Mouse (Mus musculus): ENCODE results near the gene Gzmm. TPM values are rescaled to one million over a fixed set of nuclear protein-coding genes. Genes with fewer than 3 reads are reported as not detected.
A peak's percentile ranks its signal among the peaks of the same experiment; 100 is the strongest.

The Gzmm gene
- total RNA-seq (2021) = 1 to 10 TPM; 4.0 to 4.4 TPM
- long read RNA-seq, experiment 1, partial matches to known transcripts = 0 of 1 reads
- long read RNA-seq, experiment 1, other reads (novel, unspliced or antisense) = 1 of 1 reads
- long read RNA-seq, experiment 2, partial matches to known transcripts = 0 of 3 reads
- long read RNA-seq, experiment 2, other reads (novel, unspliced or antisense) = 3 of 3 reads

- no peak for DNase-seq
Observed at GRCm38 (mm10) chr10:79688720-79689119, at the start of gene Gzmm. Gzmm (plus strand) TSS chr10:79689020.

- DNase-seq = peak; percentile 89
Observed at GRCm38 (mm10) chr10:79645711-79646110, 43.1 kb upstream of the Gzmm start, which contains the start of gene Odf3l2. Odf3l2 (minus strand) TSS chr10:79645738.

GRCm38 (mm10) chr10:79649070-79649751 is 39.6 kb upstream of the Gzmm start:
- peak; percentile 53 for DNase-seq

DNA sequence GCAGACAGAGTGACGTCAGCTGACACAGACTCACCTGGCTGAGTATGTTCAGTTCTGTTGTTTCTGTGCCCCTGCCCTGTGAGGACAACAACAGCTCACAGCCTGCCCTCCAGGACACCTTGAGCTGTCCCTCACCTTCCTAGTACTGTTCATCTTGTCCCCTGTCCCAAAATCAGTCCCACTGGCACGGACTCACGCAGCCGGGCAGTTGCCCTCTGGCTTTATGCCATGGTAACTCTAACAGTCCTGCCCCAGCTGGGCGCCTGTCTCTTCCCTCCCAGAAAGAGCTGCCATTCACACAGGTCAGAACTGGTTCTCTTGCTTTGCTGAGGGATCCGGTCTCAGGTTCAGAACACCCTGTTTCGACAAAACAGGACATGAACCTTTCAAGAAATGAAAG is 36.0 kb upstream of the Gzmm start:
- peak; percentile 72 for DNase-seq

- DNase-seq = no peak
Observed at GRCm38 (mm10) chr10:79654946-79655395, 33.8 kb upstream of the Gzmm start.

DNA sequence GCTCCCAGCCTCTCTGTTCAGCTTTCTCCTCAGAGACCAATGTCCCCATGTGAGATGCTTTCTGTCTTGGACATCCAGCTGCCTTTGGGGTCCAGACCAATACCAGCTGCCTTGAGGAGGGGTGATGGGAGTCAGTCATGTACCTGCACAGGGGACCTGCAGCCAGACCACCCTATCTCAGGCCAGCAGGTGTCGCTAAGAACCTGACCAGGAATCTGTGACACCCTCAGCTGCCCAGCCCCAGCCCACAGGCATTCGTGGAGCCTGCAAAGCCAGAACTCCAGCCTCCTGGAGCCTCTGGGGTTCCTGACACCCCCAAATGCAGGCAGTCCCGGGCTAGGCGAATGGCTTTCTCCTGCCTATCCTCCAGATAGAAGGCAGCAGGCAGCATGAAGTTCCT is 30.0 kb upstream of the Gzmm start:
- DNase-seq = no peak

- DNase-seq = no peak
Observed at GRCm38 (mm10) chr10:79660298-79660697, 28.5 kb upstream of the Gzmm start.

DNA sequence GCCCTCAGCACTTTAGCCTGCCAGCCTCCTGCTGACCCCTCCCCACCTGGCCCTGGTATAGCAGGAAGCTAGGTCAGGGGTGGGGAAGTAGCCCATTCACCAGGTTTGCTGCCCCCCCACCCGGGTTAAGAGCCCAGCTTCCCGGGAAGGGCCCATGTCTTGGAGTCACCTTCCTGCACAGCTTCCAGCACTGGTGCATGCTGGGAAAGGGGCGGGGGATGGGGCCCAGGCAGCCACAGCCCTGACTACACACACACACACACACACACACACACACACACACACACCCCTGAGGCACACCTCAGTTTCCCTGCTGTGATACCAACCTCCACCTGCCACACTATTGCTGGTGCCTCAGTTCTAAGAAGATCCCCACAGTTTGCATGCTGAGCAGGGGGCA is 27.0 kb upstream of the Gzmm start:
- no peak for DNase-seq

DNA sequence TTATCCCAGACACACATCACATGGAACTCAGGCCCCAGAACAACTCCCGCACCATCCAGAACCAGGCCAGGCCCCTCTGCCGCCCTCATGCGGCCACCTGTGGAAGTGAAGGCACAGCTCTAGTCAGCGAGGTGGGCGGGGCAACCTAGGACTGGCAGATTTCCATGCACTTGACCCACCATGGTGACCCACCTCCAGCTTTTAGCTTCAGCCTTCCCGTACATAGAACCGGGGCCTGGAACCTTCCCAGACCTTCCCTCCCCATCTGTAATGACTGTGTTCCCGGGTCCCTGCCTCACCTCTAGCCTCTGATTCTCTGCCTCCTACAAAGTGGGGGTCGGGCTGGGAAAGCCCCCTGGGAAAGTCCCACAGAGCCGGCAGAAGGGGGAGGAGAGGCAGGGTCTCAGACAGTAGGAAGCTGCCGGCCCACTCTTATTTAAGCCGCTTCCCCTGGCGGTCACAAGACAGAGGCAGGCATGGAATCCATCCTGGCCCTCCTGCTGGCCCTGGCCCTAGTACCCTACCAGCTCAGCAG is 24.6 kb upstream of the Gzmm start, which contains the start of gene Madcam1:
TSS of gene Madcam1 (plus strand) at position 429 of the 535 bp plus-strand sequence.
- peak; percentile 49 for DNase-seq

GRCm38 (mm10) chr10:79665051-79665450 is 23.8 kb upstream of the Gzmm start:
- DNase-seq = no peak

DNA sequence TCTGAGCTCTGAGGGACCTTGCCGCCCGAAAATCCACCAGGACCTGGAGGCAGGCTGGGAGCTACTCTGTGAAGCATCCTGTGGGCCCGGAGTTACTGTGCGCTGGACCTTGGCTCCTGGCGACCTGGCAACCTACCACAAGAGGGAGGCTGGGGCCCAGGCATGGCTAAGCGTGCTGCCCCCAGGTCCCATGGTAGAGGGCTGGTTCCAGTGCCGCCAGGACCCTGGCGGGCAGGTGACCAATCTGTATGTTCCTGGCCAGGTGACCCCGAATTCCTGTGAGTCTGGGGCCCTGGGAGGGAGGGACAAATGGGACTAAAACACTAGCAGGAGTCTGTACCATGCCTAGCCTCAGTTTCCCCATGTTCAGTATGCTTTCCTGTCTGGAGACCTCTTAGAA is 22.3 kb upstream of the Gzmm start:
- no peak for DNase-seq

DNA sequence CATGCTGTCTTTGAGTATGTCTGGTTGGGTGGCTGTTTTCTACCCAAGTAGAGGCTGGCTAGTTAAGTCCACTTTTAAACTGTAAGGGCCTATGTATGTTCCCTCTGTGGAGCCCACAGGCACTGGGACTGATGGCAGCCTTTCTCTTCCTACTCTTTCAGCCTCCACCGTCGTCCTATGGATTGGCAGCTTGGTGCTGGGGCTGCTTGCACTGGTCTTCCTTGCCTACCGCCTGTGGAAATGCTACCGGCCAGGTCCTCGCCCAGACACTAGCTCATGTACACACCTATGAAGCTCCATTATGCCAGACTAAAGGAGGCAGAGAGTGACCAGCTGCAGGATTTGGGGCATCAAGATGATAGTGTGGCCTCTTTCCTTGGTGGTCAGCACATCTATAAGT is 20.7 kb upstream of the Gzmm start:
- no peak for DNase-seq

GRCm38 (mm10) chr10:79668771-79669575 is 19.8 kb upstream of the Gzmm start, which contains the start of gene Tpgs1:
Tpgs1 (plus strand) TSS chr10:79669369.
- DNase-seq = peak; percentile 86

GRCm38 (mm10) chr10:79669576-79670057 is 19.2 kb upstream of the Gzmm start:
- DNase-seq = peak; percentile 70

- DNase-seq = no peak
Observed at GRCm38 (mm10) chr10:79670071-79670888, 18.5 kb upstream of the Gzmm start.

DNA sequence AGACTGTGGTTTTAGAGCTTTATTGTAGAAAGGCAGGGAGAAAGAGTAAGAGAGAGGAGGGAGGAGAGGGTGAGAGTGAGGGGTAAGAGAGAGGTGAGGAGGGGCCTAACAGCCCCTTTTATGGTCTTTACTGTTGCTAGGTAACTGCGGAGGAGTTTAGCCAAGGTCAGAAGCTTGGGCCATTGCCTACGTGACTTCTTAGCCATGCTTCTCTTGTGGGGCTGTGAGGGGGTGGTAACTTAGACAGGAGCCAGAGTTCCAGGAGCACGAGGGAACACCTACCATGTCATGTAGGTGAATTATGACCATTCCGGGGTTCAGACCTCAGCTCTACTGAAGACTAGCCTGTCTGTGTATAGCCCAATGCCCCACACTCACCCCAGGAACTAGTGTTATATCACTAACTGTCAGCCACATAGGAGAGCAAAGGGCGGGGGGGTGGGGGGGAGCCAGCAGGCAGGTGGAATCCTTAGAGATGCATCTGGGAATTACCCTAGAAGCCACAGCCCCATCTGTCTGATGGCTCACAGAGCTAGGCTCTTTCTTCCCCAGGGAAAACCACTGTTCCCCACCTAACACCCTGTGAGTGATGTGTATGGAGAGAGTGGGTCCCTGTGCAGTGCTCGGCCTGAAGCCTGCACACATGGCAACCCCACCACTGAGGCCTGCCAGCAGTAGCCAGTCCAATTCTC is 17.3 kb upstream of the Gzmm start:
- no peak for DNase-seq

DNA sequence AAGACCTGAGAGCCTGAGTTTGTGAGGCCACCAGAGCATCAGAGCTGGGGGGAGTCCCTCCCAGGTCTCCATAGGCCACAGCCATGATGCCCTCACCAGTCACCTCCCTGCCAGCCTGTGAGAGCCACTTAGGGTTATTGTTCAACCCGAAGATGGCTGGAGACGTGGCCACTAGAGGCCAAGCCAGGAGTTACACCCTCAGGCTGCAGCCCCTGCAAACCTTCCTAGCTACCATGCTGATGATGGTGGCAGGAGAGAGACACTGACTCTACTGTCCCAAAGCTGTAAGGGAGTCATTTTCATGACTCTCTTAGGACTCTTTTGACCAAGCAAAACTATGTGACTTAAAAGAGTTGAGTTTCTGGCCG is 16.7 kb upstream of the Gzmm start:
- no peak for DNase-seq

DNA sequence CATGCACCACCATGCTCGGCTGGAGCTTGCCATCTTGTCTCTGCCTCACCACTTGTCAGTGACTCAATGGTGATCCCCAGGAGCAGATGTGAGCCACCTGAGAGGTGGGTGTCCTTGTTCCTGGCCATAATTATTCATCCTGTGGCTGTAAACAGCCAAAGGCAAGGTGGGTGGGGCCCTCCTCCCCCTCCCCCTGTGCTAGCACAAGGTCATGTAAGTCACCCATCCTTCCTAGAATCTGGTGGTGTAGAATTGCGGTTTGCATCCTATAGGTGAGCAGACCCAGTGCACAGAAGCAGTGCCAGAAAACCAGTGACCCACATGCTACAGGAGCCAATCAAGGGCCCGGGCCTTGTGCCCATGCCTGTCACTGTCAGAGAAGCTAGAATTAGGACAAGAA is 15.8 kb upstream of the Gzmm start:
- no peak for DNase-seq

DNA sequence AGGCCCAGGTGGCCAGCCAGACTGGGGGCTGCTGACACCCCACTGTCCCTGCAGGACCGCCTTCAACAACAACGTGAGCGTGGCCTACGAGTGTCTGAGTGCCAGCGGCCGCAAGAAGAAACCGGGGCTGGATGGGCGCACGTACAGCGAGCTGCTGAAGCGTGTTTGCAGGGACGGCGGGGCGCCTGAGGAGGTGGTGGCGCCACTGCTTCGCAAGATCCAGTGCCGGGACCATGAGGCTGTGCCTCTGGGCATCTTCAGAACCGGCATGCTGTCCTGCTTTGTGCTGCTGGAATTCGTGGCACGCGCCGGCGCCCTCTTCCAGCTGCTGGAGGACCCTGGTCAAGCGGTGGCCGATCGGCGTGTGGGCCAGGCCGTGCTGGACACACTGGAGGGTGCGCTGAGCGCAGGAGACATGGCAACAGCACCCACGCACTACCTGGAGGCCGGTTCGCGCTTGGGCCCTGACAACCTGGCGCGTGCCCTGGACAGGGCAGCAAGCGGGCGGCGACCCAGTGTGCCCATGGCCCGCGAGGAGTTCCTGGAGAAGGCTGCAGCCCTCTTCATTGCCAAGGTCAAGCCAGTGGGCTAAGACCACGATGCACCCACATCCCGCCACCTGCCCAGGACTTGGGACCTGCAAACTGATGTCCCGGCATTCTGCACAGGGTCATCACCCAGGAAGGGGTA is 13.3 kb upstream of the Gzmm start:
- no peak for DNase-seq

All from gastrocnemius, postnatal 25 days (tissue).